Mouse (Mus musculus) gastrocnemius, adult 18-20 months (tissue): ENCODE results near the gene Selenon. TPM values are rescaled to one million over a fixed set of nuclear protein-coding genes. Genes with fewer than 3 reads are reported as not detected.
"Not testable (repeated sequence)": the region's sequence is repeated elsewhere in the genome, so short reads cannot be mapped to it uniquely, and the experiment has no call there.

ENCODE experiments used
- DNase-seq: peaks from one replicate; pipeline ENCODE4 v3.0.0; 2021; ENCODE audit warnings: low spot score
- total RNA-seq, 2 experiments: library from RNA; stranded (reverse); gene quantifications; 2 replicates each; pipeline ENCODE4 v1.2.3; 2021

The Selenon gene
- total RNA-seq, 2 experiments from 2014 or later: 4.2 to 4.9 TPM

GRCm38 (mm10) chr4:134510396-134510795 is 41.6 kb downstream of the Selenon start:
- DNase-seq: no peak

- no peak for DNase-seq
These were observed 45.3 kb downstream of the Selenon start for GRCm38 (mm10) chr4:134506713-134507112.

GRCm38 (mm10) chr4:134505966-134506594 is 45.9 kb downstream of the Selenon start:
- DNase-seq: no peak

- no peak for DNase-seq
These were observed 46.6 kb downstream of the Selenon start for GRCm38 (mm10) chr4:134505303-134505789.

- no peak for DNase-seq
These were observed 48.1 kb downstream of the Selenon start for GRCm38 (mm10) chr4:134503686-134504357.

GRCm38 (mm10) chr4:134501095-134501494 is 50.9 kb downstream of the Selenon start:
- no peak for DNase-seq

- not testable (repeated sequence) for DNase-seq
These were observed 53.0 kb downstream of the Selenon start for GRCm38 (mm10) chr4:134498983-134499382.

- DNase-seq: no peak
These were observed 53.8 kb downstream of the Selenon start for GRCm38 (mm10) chr4:134497986-134498731.

GRCm38 (mm10) chr4:134497223-134497622 is 54.7 kb downstream of the Selenon start:
- no peak for DNase-seq

- DNase-seq: peak; percentile 66
These were observed 55.3 kb downstream of the Selenon start, which contains the start of gene Paqr7 for GRCm38 (mm10) chr4:134496595-134497210. Gene Paqr7, plus strand, starts transcription at chr4:134496697.

- no peak for DNase-seq
These were observed 56.4 kb downstream of the Selenon start for GRCm38 (mm10) chr4:134495546-134495923.

- DNase-seq: no peak
These were observed 57.0 kb downstream of the Selenon start for GRCm38 (mm10) chr4:134494780-134495545.

GRCm38 (mm10) chr4:134494161-134494560 is 57.8 kb downstream of the Selenon start:
- not testable (repeated sequence) for DNase-seq

GRCm38 (mm10) chr4:134491716-134492115 is 60.2 kb downstream of the Selenon start:
- no peak for DNase-seq

- no peak for DNase-seq
These were observed 61.8 kb downstream of the Selenon start for GRCm38 (mm10) chr4:134489986-134490665.

GRCm38 (mm10) chr4:134488211-134488610 is 63.8 kb downstream of the Selenon start:
- DNase-seq: no peak
